Mouse (Mus musculus): ENCODE measurements around the gene Duox1. TPM values are rescaled to one million over a fixed set of nuclear protein-coding genes. Genes with fewer than 3 reads are reported as not detected.
A peak's percentile ranks its signal among the peaks of the same experiment; 100 is the strongest.

Duox1 gene
- polyA plus RNA-seq, 1 experiment from 2014 or later, result 0.67 TPM

GRCm38 (mm10) chr2:122355389-122355788 is 39.9 kb downstream of the Duox1 start:
- ATAC-seq (ENCODE audit: low read depth) (no peak), DNase-seq (ENCODE audit: low spot score) (no peak)
- no peak overlapping the region for H3K27ac ChIP-seq (replicated peaks; ENCODE audit: low read depth, low read length)
- peaks cover 45% of the 10 kb centered on the region for H3K36me3 ChIP-seq (ENCODE audit: control insufficient read depth, insufficient read depth, low read length)
- no peaks in the 10 kb centered on the region for H3K27me3 ChIP-seq (replicated peaks; ENCODE audit: control insufficient read depth, insufficient read depth, low read length)
- no peak overlapping the region for H3K9ac ChIP-seq (ENCODE audit: low read depth, low read length)
- H3K9me3 ChIP-seq (ENCODE audit: control insufficient read depth, low read length), result no peaks in the 10 kb centered on the region
- H3K4me1 ChIP-seq (ENCODE audit: control insufficient read depth, insufficient read depth, low read length), result peaks cover 13% of the 10 kb centered on the region; the same call in 1 of the 2 replicates
- H3K4me2 ChIP-seq (ENCODE audit: low read depth, low read length), result no peak overlapping the region
- H3K4me3 ChIP-seq (ENCODE audit: low read depth, low read length), result no peak overlapping the region
- 87% methylated on average over 5 of the region's 5 CpGs for WGBS

- no peak overlapping the region for H3K4me3 ChIP-seq (ENCODE audit: low read depth, low read length)
- no peaks in the 10 kb centered on the region for H3K27me3 ChIP-seq (replicated peaks; ENCODE audit: control insufficient read depth, insufficient read depth, low read length)
- H3K4me1 ChIP-seq (ENCODE audit: control insufficient read depth, insufficient read depth, low read length), result peaks cover 10% of the 10 kb centered on the region; the same call in 1 of the 2 replicates
- no peak for DNase-seq (ENCODE audit: low spot score)
- H3K27ac ChIP-seq (replicated peaks; ENCODE audit: low read depth, low read length), result no peak overlapping the region
- H3K9ac ChIP-seq (ENCODE audit: low read depth, low read length), result no peak overlapping the region
- no peak overlapping the region for H3K4me2 ChIP-seq (ENCODE audit: low read depth, low read length)
- H3K36me3 ChIP-seq (ENCODE audit: control insufficient read depth, insufficient read depth, low read length), result peaks cover 45% of the 10 kb centered on the region
- WGBS, result 81% methylated on average over 3 of the region's 3 CpGs
- no peaks in the 10 kb centered on the region for H3K9me3 ChIP-seq (ENCODE audit: control insufficient read depth, low read length)
- no peak for ATAC-seq (ENCODE audit: low read depth)
Measured at GRCm38 (mm10) chr2:122356187-122356586, 40.7 kb downstream of the Duox1 start.

GRCm38 (mm10) chr2:122360310-122360709 is 44.8 kb downstream of the Duox1 start:
- no peak overlapping the region for H3K27ac ChIP-seq (replicated peaks; ENCODE audit: low read depth, low read length)
- H3K36me3 ChIP-seq (ENCODE audit: control insufficient read depth, insufficient read depth, low read length), result peaks cover 46% of the 10 kb centered on the region; the same call in 1 of the 2 replicates
- ATAC-seq (ENCODE audit: low read depth) (0 out of 2 replicates have a peak, but pooled peaks have one; percentile 11), DNase-seq (ENCODE audit: low spot score) (no peak)
- no peaks in the 10 kb centered on the region for H3K4me1 ChIP-seq (ENCODE audit: control insufficient read depth, insufficient read depth, low read length)
- WGBS, result 51% methylated on average over 6 of the region's 6 CpGs
- no peaks in the 10 kb centered on the region for H3K9me3 ChIP-seq (ENCODE audit: control insufficient read depth, low read length)
- H3K4me3 ChIP-seq (ENCODE audit: low read depth, low read length), result no peak overlapping the region
- no peak overlapping the region for H3K9ac ChIP-seq (ENCODE audit: low read depth, low read length)
- H3K4me2 ChIP-seq (ENCODE audit: low read depth, low read length), result no peak overlapping the region
- H3K27me3 ChIP-seq (replicated peaks; ENCODE audit: control insufficient read depth, insufficient read depth, low read length), result no peaks in the 10 kb centered on the region

GRCm38 (mm10) chr2:122361181-122361580 is 45.7 kb downstream of the Duox1 start:
- no peaks in the 10 kb centered on the region for H3K9me3 ChIP-seq (ENCODE audit: control insufficient read depth, low read length)
- H3K9ac ChIP-seq (ENCODE audit: low read depth, low read length), result no peak overlapping the region
- 89% methylated on average over 6 of the region's 6 CpGs for WGBS
- peaks cover 42% of the 10 kb centered on the region; the same call in 1 of the 2 replicates for H3K36me3 ChIP-seq (ENCODE audit: control insufficient read depth, insufficient read depth, low read length)
- H3K27ac ChIP-seq (replicated peaks; ENCODE audit: low read depth, low read length), result no peak overlapping the region
- no peak overlapping the region for H3K4me3 ChIP-seq (ENCODE audit: low read depth, low read length)
- H3K4me1 ChIP-seq (ENCODE audit: control insufficient read depth, insufficient read depth, low read length), result no peaks in the 10 kb centered on the region
- ATAC-seq (ENCODE audit: low read depth) (no peak), DNase-seq (ENCODE audit: low spot score) (no peak)
- no peak overlapping the region for H3K4me2 ChIP-seq (ENCODE audit: low read depth, low read length)
- H3K27me3 ChIP-seq (replicated peaks; ENCODE audit: control insufficient read depth, insufficient read depth, low read length), result no peaks in the 10 kb centered on the region

GRCm38 (mm10) chr2:122361868-122362621 is 46.6 kb downstream of the Duox1 start:
- Histone ChIP-seq H3K4me3 (ENCODE audit: low read depth, low read length) (no peak overlapping the region), H3K27ac (replicated peaks; ENCODE audit: low read depth, low read length) (no peak overlapping the region), H3K9ac (ENCODE audit: low read depth, low read length) (peak overlapping the region; percentile 5; the same call in 1 of the 2 replicates), H3K27me3 (replicated peaks; ENCODE audit: control insufficient read depth, insufficient read depth, low read length) (no peaks in the 10 kb centered on the region), H3K9me3 (ENCODE audit: control insufficient read depth, low read length) (no peaks in the 10 kb centered on the region), H3K4me2 (ENCODE audit: low read depth, low read length) (no peak overlapping the region), H3K36me3 (ENCODE audit: control insufficient read depth, insufficient read depth, low read length) (peaks cover 33% of the 10 kb centered on the region; the same call in 1 of the 2 replicates), H3K4me1 (ENCODE audit: control insufficient read depth, insufficient read depth, low read length) (peaks cover 6% of the 10 kb centered on the region)
- ATAC-seq (ENCODE audit: low read depth) (no peak), DNase-seq (ENCODE audit: low spot score) (no peak)
- 45% methylated on average over 10 of the region's 10 CpGs for WGBS

- Histone ChIP-seq H3K4me3 (ENCODE audit: low read depth, low read length) (no peak overlapping the region), H3K36me3 (ENCODE audit: control insufficient read depth, insufficient read depth, low read length) (peaks cover 26% of the 10 kb centered on the region; the same call in 1 of the 2 replicates), H3K27ac (replicated peaks; ENCODE audit: low read depth, low read length) (no peak overlapping the region), H3K9ac (ENCODE audit: low read depth, low read length) (no peak overlapping the region), H3K27me3 (replicated peaks; ENCODE audit: control insufficient read depth, insufficient read depth, low read length) (no peaks in the 10 kb centered on the region), H3K4me1 (ENCODE audit: control insufficient read depth, insufficient read depth, low read length) (peaks cover 14% of the 10 kb centered on the region), H3K9me3 (ENCODE audit: control insufficient read depth, low read length) (no peaks in the 10 kb centered on the region), H3K4me2 (ENCODE audit: low read depth, low read length) (no peak overlapping the region)
- ATAC-seq (ENCODE audit: low read depth), result no peak
- 86% methylated on average over 13 of the region's 13 CpGs for WGBS
- no peak for DNase-seq (ENCODE audit: low spot score)
Measured at GRCm38 (mm10) chr2:122362622-122363523, 47.4 kb downstream of the Duox1 start.

GRCm38 (mm10) chr2:122364352-122364944 is 49.0 kb downstream of the Duox1 start:
- Histone ChIP-seq H3K4me2 (ENCODE audit: low read depth, low read length) (no peak overlapping the region), H3K4me3 (ENCODE audit: low read depth, low read length) (no peak overlapping the region), H3K4me1 (ENCODE audit: control insufficient read depth, insufficient read depth, low read length) (peaks cover 15% of the 10 kb centered on the region), H3K9me3 (ENCODE audit: control insufficient read depth, low read length) (no peaks in the 10 kb centered on the region), H3K27ac (replicated peaks; ENCODE audit: low read depth, low read length) (no peak overlapping the region), H3K27me3 (replicated peaks; ENCODE audit: control insufficient read depth, insufficient read depth, low read length) (no peaks in the 10 kb centered on the region), H3K9ac (ENCODE audit: low read depth, low read length) (no peak overlapping the region), H3K36me3 (ENCODE audit: control insufficient read depth, insufficient read depth, low read length) (peaks cover 13% of the 10 kb centered on the region; the same call in 1 of the 2 replicates)
- DNase-seq (ENCODE audit: low spot score) (no peak), ATAC-seq (ENCODE audit: low read depth) (no peak)
- WGBS, result 88% methylated on average over 3 of the region's 3 CpGs

GRCm38 (mm10) chr2:122365244-122365866 is 49.9 kb downstream of the Duox1 start:
- Histone ChIP-seq H3K36me3 (ENCODE audit: control insufficient read depth, insufficient read depth, low read length) (peaks cover 12% of the 10 kb centered on the region; the same call in 1 of the 2 replicates), H3K4me3 (ENCODE audit: low read depth, low read length) (no peak overlapping the region), H3K27me3 (replicated peaks; ENCODE audit: control insufficient read depth, insufficient read depth, low read length) (no peaks in the 10 kb centered on the region), H3K9ac (ENCODE audit: low read depth, low read length) (no peak overlapping the region), H3K27ac (replicated peaks; ENCODE audit: low read depth, low read length) (no peak overlapping the region), H3K9me3 (ENCODE audit: control insufficient read depth, low read length) (no peaks in the 10 kb centered on the region), H3K4me1 (ENCODE audit: control insufficient read depth, insufficient read depth, low read length) (peaks cover 15% of the 10 kb centered on the region), H3K4me2 (ENCODE audit: low read depth, low read length) (no peak overlapping the region)
- WGBS, result 85% methylated on average over 10 of the region's 10 CpGs
- ATAC-seq (ENCODE audit: low read depth) (no peak), DNase-seq (ENCODE audit: low spot score) (no peak)
